Mouse (Mus musculus) retina, postnatal 7 days (tissue): ENCODE data around the gene Stc2.

ENCODE experiments used
- DNase-seq: peaks from one replicate; pipeline ENCODE4 v3.0.0-alpha.2; 2012; ENCODE audit warnings: low read depth, low spot score

Stc2 gene

GRCm38 (mm10) chr11:31366421-31366820 is 3.5 kb downstream of the Stc2 start:
- DNase-seq, result no peak

GRCm38 (mm10) chr11:31365981-31366380 is 3.9 kb downstream of the Stc2 start:
- DNase-seq, result no peak

- no peak for DNase-seq
These were observed 4.6 kb downstream of the Stc2 start for GRCm38 (mm10) chr11:31365280-31365679.

GRCm38 (mm10) chr11:31362856-31363255 is 7.0 kb downstream of the Stc2 start:
- DNase-seq, result no peak

GRCm38 (mm10) chr11:31362330-31362729 is 7.5 kb downstream of the Stc2 start:
- no peak for DNase-seq

- DNase-seq, result no peak
These were observed 8.8 kb downstream of the Stc2 start for GRCm38 (mm10) chr11:31361047-31361446.

GRCm38 (mm10) chr11:31359283-31359902 is 10.5 kb downstream of the Stc2 start:
- no peak for DNase-seq

GRCm38 (mm10) chr11:31358453-31358852 is 11.4 kb downstream of the Stc2 start:
- no peak for DNase-seq

- no peak for DNase-seq
These were observed 13.0 kb downstream of the Stc2 start for GRCm38 (mm10) chr11:31356866-31357265.

GRCm38 (mm10) chr11:31355737-31356136 is 14.1 kb downstream of the Stc2 start:
- DNase-seq, result no peak

GRCm38 (mm10) chr11:31354514-31354913 is 15.4 kb downstream of the Stc2 start:
- no peak for DNase-seq
